Mouse (Mus musculus) midbrain, embryonic 12.5 days (tissue): ENCODE data around the gene Zdhhc11. TPM values are rescaled to one million over a fixed set of nuclear protein-coding genes. Genes with fewer than 3 reads are reported as not detected.
"Not testable (repeated sequence)": the region's sequence is repeated elsewhere in the genome, so short reads cannot be mapped to it uniquely, and the experiment has no call there.

Source experiments
- ATAC-seq: fragments of 200-750 bp; cut with Nextera tagmentation; 2 replicates; pipeline ENCODE4 v1.8.0; 2017; ENCODE audit warnings: low read depth, moderate TSS enrichment, moderate library complexity; ENCODE audit not compliant: low FRiP score
- H3K27ac ChIP-seq: fragments of 300-500 bp; sonication (generic); replicated peaks from 2 replicates; pipeline ENCODE4 v1.5.1; 2016; ENCODE audit warnings: mild to moderate bottlenecking
- H3K27me3 ChIP-seq: fragments of 300-500 bp; sonication (generic); 2 replicates; pipeline ENCODE4 v1.6.1; 2016; ENCODE audit warnings: mild to moderate bottlenecking
- H3K36me3 ChIP-seq: fragments of 300-500 bp; sonication (generic); 2 replicates; pipeline ENCODE4 v1.6.1; 2016
- H3K4me1 ChIP-seq: fragments of 300-500 bp; sonication (generic); 2 replicates; pipeline ENCODE4 v1.6.1; 2016
- H3K4me2 ChIP-seq: fragments of 300-500 bp; sonication (generic); replicated peaks from 2 replicates; pipeline ENCODE4 v1.6.1; 2016; ENCODE audit warnings: mild to moderate bottlenecking, moderate library complexity
- H3K4me3 ChIP-seq: fragments of 300-500 bp; sonication (generic); 2 replicates; pipeline ENCODE4 v1.5.1; 2016; ENCODE audit warnings: mild to moderate bottlenecking
- H3K9ac ChIP-seq: fragments of 300-500 bp; sonication (generic); replicated peaks from 2 replicates; pipeline ENCODE4 v1.6.1; 2016; ENCODE audit warnings: mild to moderate bottlenecking, moderate library complexity
- H3K9me3 ChIP-seq: fragments of 300-500 bp; sonication (generic); 2 replicates; pipeline ENCODE4 v1.6.1; 2016; ENCODE audit warnings: mild to moderate bottlenecking
- WGBS: fragments of 180-500 bp; shearing (Covaris S2); methylation state at CpG from one replicate; pipeline ENCODE4 v1.1.7; 2016; 5-methylcytosine and 5-hydroxymethylcytosine counted together
- polyA plus RNA-seq: library from polyadenylated mRNA; unstranded; fragments of >200 nt; fragmentation: Nextera tagmentation; extraction: Ambion mirVana; gene quantifications from 2 replicates; pipeline ENCODE4 v1.2.1, GENCODE M21; 2016

The Zdhhc11 gene
- polyA plus RNA-seq, 1 experiment from 2014 or later = not detected

- Histone ChIP-seq H3K4me3 (no peak overlapping the region), H3K27me3 (no peaks in the 10 kb centered on the region), H3K36me3 (no peaks in the 10 kb centered on the region), H3K4me2 (no peak overlapping the region), H3K9me3 (no peaks in the 10 kb centered on the region), H3K9ac (no peak overlapping the region), H3K27ac (no peak overlapping the region), H3K4me1 (no peaks in the 10 kb centered on the region)
- peak; percentile 76 for ATAC-seq
- 53% methylated on average over 12 of the region's 12 CpGs for WGBS
These were observed 7.1 kb downstream of the Zdhhc11 start for GRCm38 (mm10) chr13:73970545-73971448.

DNA sequence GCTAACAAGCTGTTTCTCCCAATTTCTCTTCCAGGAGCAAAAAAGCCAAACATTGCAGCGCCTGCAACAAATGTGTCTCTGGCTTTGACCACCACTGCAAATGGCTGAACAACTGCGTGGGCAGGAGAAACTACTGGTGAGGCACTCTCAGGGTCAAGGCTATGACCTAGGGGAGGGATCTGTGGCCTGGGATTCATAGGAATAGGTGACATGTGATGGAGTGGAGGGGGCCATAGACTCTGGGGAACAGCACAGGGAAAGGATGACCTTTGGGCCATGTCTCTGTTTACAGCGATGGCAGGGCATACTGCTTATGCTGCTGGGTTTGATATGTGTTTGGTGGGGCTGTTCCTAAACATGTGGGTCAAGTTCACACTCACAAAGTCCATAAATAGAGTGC is 10.9 kb downstream of the Zdhhc11 start:
- no peak for ATAC-seq
- WGBS = 92% methylated on average over 3 of the region's 3 CpGs
- H3K4me2 ChIP-seq = no peak overlapping the region
- no peak overlapping the region for H3K4me3 ChIP-seq
- H3K27me3 ChIP-seq = no peaks in the 10 kb centered on the region
- H3K9ac ChIP-seq = no peak overlapping the region
- no peaks in the 10 kb centered on the region for H3K4me1 ChIP-seq
- no peaks in the 10 kb centered on the region for H3K36me3 ChIP-seq
- H3K27ac ChIP-seq = no peak overlapping the region
- no peaks in the 10 kb centered on the region for H3K9me3 ChIP-seq

- Histone ChIP-seq H3K9me3 (no peaks in the 10 kb centered on the region), H3K36me3 (no peaks in the 10 kb centered on the region), H3K4me3 (no peak overlapping the region), H3K4me1 (no peaks in the 10 kb centered on the region), H3K27me3 (no peaks in the 10 kb centered on the region), H3K4me2 (no peak overlapping the region), H3K9ac (no peak overlapping the region), H3K27ac (no peak overlapping the region)
- no peak for ATAC-seq
- WGBS = 89% methylated on average over 5 of the region's 5 CpGs
These were observed 13.3 kb downstream of the Zdhhc11 start for GRCm38 (mm10) chr13:73976935-73977334.

DNA sequence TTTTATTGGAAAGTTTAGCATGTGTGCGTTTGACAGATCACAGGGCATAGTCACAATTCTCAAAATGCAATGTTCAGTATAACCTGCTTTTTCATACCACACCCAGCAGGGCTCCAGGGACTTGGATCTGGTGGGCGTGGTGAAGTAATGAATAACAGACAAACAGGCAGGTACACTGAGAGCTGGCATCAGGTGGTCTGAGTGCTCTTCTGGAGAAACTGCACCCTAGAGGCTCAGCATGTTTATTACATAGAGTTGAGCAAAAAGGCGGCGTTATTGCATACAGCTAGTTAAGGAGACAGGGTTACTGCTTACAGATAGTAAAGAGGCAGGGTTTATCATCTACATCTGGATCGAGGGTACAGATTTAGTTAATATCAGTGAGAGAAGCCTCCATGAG is 26.7 kb downstream of the Zdhhc11 start:
- Histone ChIP-seq H3K4me1 (no peaks in the 10 kb centered on the region), H3K27me3 (no peaks in the 10 kb centered on the region), H3K9me3 (no peaks in the 10 kb centered on the region), H3K4me2 (no peak overlapping the region), H3K36me3 (no peaks in the 10 kb centered on the region), H3K9ac (no peak overlapping the region), H3K4me3 (no peak overlapping the region), H3K27ac (no peak overlapping the region)
- ATAC-seq = no peak
- 83% methylated on average over 5 of the region's 5 CpGs for WGBS

DNA sequence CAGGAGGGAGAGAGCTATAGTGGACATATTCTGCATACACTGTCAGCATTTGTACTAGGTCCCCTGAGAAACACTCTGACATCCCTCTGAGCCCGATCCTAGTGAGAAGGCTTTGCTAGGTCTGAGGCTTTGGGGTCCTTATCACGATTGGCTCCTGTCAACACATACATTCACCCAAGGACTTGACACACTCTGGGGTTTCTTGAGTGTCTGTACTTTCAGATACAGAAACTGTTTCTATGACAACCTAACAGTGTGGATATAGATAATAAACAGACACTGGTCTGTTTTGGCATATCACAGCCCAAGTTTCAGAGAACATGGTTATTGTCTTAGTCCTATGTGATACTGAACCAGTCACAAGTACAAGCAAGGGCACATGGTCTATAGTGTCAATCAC is 27.1 kb downstream of the Zdhhc11 start:
- H3K27ac ChIP-seq = no peak overlapping the region
- no peaks in the 10 kb centered on the region for H3K36me3 ChIP-seq
- WGBS = 82% methylated on average over 2 of the region's 2 CpGs
- no peak overlapping the region for H3K9ac ChIP-seq
- H3K4me3 ChIP-seq = no peak overlapping the region
- no peaks in the 10 kb centered on the region for H3K27me3 ChIP-seq
- no peak overlapping the region for H3K4me2 ChIP-seq
- ATAC-seq = no peak
- no peaks in the 10 kb centered on the region for H3K4me1 ChIP-seq
- no peaks in the 10 kb centered on the region for H3K9me3 ChIP-seq

GRCm38 (mm10) chr13:73991267-73991666 is 27.6 kb downstream of the Zdhhc11 start:
- H3K9ac ChIP-seq = no peak overlapping the region
- no peak overlapping the region for H3K27ac ChIP-seq
- no peaks in the 10 kb centered on the region for H3K36me3 ChIP-seq
- WGBS = 86% methylated on average over 5 of the region's 5 CpGs
- no peaks in the 10 kb centered on the region for H3K27me3 ChIP-seq
- no peak overlapping the region for H3K4me3 ChIP-seq
- ATAC-seq = no peak
- H3K9me3 ChIP-seq = no peaks in the 10 kb centered on the region
- H3K4me1 ChIP-seq = no peaks in the 10 kb centered on the region
- H3K4me2 ChIP-seq = no peak overlapping the region

- H3K4me1 ChIP-seq = no peaks in the 10 kb centered on the region
- H3K27me3 ChIP-seq = no peaks in the 10 kb centered on the region
- no peak overlapping the region for H3K4me3 ChIP-seq
- no peaks in the 10 kb centered on the region for H3K9me3 ChIP-seq
- H3K27ac ChIP-seq = no peak overlapping the region
- H3K9ac ChIP-seq = no peak overlapping the region
- no peaks in the 10 kb centered on the region for H3K36me3 ChIP-seq
- WGBS = 84% methylated on average over 4 of the region's 4 CpGs
- no peak for ATAC-seq
- H3K4me2 ChIP-seq = no peak overlapping the region
These were observed 32.8 kb downstream of the Zdhhc11 start for GRCm38 (mm10) chr13:73996456-73996855.

- H3K4me3 ChIP-seq = no peak overlapping the region
- H3K9ac ChIP-seq = no peak overlapping the region
- H3K4me1 ChIP-seq = no peaks in the 10 kb centered on the region
- no peak overlapping the region for H3K4me2 ChIP-seq
- ATAC-seq = no peak
- H3K27me3 ChIP-seq = peaks cover 3% of the 10 kb centered on the region; the same call in 1 of the 2 replicates
- no peak overlapping the region for H3K27ac ChIP-seq
- H3K9me3 ChIP-seq = no peaks in the 10 kb centered on the region
- H3K36me3 ChIP-seq = no peaks in the 10 kb centered on the region
These were observed 36.9 kb downstream of the Zdhhc11 start for GRCm38 (mm10) chr13:74000519-74000918.

DNA sequence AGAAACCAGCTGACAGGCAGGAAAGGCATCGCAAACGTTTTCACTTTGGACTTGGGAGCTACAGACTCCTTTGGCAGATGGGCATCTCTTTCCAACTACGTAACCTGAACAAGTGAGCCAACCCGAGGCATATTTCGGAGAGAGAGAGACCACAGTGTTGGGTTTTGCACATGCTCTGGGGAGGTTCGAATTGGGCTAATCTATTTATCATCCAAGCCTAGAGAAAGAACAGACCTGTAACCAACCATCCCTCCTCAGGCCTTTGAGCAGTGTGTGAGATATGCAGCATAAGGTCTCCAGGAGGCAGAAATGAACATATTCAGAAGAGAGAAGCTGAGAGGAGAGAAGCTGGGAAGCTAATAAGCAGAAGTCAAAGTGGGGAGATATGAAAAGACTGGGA is 37.3 kb downstream of the Zdhhc11 start:
- Histone ChIP-seq H3K36me3 (no peaks in the 10 kb centered on the region), H3K4me1 (no peaks in the 10 kb centered on the region), H3K9ac (no peak overlapping the region), H3K27ac (no peak overlapping the region), H3K9me3 (no peaks in the 10 kb centered on the region), H3K27me3 (peaks cover 3% of the 10 kb centered on the region; the same call in 1 of the 2 replicates), H3K4me3 (no peak overlapping the region), H3K4me2 (no peak overlapping the region)
- ATAC-seq = no peak
- 89% methylated on average over 6 of the region's 6 CpGs for WGBS

DNA sequence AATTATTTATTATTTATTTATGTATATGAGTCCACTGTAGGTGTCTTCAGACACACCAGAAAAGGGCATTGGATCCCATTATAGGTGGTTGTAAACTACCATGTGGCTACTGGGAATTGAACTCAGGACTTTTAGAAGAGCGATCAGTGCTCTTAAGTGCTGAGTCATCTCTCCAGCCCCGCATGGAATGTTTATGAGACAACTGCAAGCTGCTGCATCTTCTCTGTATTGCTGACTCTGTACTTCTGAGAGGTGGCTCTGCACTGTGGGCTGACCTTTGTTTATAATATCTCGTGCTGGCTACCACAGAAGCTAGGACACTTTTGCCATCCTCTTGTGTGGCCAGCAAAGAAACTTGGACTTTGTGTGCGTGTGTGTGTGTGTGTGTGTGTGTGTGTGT is 37.8 kb downstream of the Zdhhc11 start:
- H3K4me3 ChIP-seq = no peak overlapping the region
- H3K4me1 ChIP-seq = no peaks in the 10 kb centered on the region
- no peaks in the 10 kb centered on the region for H3K9me3 ChIP-seq
- no peak for ATAC-seq
- H3K9ac ChIP-seq = no peak overlapping the region
- H3K27me3 ChIP-seq = peaks cover 3% of the 10 kb centered on the region; the same call in 1 of the 2 replicates
- 75% methylated on average over 4 of the region's 4 CpGs for WGBS
- no peaks in the 10 kb centered on the region for H3K36me3 ChIP-seq
- no peak overlapping the region for H3K4me2 ChIP-seq
- no peak overlapping the region for H3K27ac ChIP-seq

- not testable (repeated sequence) for H3K9ac ChIP-seq, H3K9me3 ChIP-seq, H3K36me3 ChIP-seq, H3K4me3 ChIP-seq, H3K27ac ChIP-seq, H3K4me2 ChIP-seq, ATAC-seq
- 93% methylated on average over 4 of the region's 4 CpGs for WGBS
- Histone ChIP-seq H3K4me1 (peaks cover 13% of the 10 kb centered on the region; the same call in 1 of the 2 replicates), H3K27me3 (peaks cover 44% of the 10 kb centered on the region)
These were observed 43.2 kb downstream of the Zdhhc11 start for GRCm38 (mm10) chr13:74006881-74007280.

GRCm38 (mm10) chr13:74008216-74008615 is 44.6 kb downstream of the Zdhhc11 start:
- not testable (repeated sequence) for H3K9me3 ChIP-seq, H3K4me2 ChIP-seq, H3K27ac ChIP-seq, H3K36me3 ChIP-seq, ATAC-seq, H3K9ac ChIP-seq, H3K4me3 ChIP-seq
- 76% methylated on average over 2 of the region's 2 CpGs for WGBS
- peaks cover 48% of the 10 kb centered on the region for H3K27me3 ChIP-seq
- H3K4me1 ChIP-seq = peaks cover 13% of the 10 kb centered on the region; the same call in 1 of the 2 replicates
